Mouse (Mus musculus): ENCODE data around the gene Ptp4a2.

The Ptp4a2 gene

DNA sequence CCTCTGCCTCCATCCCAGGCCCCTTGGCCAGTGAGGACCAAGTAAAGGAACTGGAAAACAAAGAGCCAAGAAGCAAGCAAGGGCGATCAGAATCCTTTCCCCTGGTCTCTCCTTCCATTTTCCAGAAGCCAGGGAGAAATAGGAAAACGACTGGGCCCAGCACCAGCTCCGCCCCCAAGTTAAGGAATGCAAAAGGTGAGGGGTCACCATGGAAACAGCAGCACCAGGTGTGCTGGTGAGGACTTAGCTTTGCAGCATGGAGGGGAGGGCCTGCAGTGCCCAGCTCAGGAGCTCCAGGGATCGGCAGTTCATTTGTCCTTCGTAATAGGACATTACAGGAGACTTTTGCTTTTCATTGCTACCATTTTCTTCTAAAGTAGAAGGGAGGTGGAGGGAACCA is 13.0 kb upstream of the Ptp4a2 start:
- DNase-seq (ENCODE audit: low spot score), result no peak

DNA sequence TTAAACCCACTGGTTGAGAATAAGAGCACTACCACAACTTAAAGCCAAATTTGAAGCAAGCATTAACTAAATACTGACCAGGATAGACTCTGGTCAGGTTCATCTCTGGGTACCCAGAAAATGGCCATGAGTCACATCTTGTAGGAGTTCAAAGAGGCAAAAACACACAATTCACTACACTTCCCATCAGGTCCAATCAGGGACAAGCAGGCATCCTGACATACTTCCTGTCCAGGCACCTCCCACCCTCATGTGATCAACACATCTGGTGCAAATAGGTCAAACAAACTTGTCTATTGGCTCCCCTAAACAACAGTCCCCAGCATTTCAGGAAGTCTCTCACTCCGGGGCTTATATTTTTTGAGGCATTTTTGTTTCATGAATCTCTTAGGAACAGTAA is 7.7 kb upstream of the Ptp4a2 start:
- DNase-seq (ENCODE audit: low spot score), result no peak

DNA sequence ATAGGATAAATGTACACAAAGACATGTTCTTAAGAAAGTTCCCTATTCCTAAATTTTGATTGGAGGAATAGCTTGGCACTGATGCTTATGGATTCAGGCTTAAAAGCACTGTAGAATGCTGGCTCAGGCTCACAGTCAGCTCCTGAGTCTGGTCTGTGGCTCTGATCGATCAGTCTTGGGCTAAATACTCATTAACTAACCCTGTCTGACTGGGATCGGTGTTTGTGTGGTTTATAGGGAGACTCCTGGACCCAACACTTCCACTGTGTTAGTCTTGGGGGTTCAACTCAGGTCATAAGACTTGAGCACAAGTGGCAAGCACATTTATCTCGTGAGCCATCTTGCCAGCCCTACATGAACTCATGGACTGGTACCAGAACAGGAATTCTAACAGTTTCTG is 6.0 kb upstream of the Ptp4a2 start:
- no peak for DNase-seq (ENCODE audit: low spot score)

DNA sequence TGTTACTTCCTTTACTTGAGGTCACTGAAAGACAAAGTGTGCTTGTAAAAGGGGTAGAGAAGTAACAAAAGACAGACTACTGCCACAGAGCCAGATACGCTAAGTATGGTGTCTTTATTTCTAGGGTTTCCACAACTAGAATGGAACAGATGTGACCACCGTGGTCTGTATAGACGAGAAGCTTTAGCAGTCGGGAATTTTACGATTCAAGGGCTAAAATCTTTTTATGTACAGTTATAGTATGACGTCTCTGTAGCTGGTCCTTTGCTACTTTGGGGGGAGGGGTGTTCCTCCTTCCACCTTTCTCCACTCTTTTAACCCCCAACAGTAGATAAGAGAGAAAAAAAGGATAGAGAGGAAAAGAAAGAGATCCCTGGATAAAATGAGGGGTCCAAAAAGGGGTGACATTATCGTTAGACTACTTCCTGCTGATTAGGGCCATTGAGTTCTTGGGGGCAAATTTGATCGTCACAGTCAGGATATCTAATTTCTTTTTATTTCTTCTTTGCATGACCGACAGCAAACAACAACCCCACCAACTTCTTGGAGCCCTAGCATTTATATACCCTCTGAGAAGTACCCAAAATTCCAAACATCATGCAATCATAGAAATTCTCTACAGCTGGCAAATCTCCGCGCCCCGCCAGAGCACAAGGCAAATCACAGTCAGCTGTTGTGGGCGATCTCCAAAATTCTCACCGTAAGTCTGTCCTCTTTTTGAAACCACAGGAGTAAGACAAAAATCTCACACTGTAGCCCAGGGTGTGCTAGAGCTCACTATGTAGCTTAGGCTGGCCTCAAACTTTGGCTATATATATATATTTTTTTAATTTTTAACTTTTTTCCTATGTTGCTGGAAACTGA is 818 bp downstream of the Ptp4a2 start:
- DNase-seq (ENCODE audit: low spot score), result no peak

DNA sequence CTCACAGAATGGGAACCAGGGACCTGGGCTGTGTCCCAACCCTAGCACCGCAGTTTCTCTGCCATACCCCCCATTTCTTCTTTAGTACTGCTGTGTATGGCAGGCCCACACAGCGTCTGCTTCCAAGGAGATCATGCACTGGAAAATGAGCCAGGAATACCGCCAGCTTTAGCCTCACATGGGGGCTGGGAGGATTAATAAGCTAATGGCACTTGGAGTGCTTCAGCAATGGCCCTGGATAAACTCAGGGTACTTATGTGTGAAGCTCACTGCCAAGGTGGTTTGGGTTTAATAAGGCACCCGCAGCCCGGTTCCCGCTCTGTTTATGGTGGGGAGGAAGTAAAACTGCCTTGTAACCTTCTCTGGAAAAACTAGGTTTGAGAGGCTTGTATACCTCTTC is 6.6 kb downstream of the Ptp4a2 start:
- DNase-seq (ENCODE audit: low spot score), result no peak

DNA sequence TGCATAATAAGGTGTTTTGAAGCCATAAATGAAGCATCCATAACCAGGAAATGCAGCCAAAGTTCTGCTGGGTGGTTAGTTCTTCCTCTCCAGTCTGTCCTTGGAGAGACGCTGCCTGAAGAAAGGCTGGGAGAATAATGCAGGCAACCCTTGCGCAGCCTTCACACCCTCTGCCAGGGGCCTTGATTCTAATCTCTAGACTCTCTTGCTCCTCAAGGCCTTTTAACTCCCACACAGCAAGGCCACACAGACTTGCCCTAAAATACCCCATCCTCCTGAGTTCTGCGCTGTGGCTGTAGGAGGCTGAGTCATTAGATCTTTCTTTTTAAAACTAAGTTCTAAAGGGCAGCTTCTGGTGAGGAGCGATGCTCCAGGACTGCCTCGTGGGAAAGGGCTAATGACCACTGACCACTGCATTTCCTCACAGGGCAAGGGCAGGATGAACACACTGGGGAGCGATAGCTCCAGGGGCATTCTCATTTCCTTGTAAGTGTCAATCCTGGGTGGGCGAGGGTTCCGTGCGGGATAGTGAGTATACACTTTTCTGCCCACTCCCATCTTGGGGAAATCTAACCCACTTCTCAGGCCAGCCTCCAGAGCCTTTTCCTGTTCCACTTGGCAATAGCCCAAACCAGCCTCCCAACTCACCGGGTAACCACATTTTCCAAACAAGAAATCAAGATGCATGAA is 7.6 kb downstream of the Ptp4a2 start:
- DNase-seq (ENCODE audit: low spot score), result peak; percentile 47

DNA sequence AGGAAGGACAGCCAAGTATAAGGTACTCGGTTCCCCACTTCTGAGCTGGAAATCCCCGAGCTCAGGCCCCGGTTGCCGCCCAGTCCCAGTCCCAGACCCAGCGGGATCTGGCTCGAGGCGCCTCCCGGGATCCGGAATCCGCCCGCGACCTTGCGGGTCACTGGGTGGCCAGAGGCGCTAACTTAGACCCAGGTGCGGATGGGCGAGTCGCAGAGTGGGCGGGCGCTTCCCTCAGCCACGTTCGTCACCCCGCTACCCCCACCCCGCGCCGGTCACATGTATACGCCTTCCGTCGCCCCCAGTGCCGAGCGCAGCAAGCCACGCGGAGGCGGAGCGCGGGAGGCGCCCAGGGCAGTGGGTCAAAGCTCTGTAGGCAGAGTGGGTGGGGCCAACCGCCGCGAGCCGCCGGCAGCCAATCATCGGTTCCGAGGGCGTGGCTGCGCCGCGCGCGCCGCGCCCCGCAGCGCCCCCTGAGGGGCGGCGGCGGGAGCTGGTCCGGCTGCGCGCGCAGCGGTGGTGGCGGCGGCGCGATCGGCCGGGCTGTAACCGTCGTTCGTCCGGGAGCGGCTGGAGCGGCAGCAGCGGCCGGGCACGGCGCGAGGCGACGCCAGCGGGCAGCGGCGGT is 8.8 kb downstream of the Ptp4a2 start:
- peak; percentile 98 for DNase-seq (ENCODE audit: low spot score)

DNA sequence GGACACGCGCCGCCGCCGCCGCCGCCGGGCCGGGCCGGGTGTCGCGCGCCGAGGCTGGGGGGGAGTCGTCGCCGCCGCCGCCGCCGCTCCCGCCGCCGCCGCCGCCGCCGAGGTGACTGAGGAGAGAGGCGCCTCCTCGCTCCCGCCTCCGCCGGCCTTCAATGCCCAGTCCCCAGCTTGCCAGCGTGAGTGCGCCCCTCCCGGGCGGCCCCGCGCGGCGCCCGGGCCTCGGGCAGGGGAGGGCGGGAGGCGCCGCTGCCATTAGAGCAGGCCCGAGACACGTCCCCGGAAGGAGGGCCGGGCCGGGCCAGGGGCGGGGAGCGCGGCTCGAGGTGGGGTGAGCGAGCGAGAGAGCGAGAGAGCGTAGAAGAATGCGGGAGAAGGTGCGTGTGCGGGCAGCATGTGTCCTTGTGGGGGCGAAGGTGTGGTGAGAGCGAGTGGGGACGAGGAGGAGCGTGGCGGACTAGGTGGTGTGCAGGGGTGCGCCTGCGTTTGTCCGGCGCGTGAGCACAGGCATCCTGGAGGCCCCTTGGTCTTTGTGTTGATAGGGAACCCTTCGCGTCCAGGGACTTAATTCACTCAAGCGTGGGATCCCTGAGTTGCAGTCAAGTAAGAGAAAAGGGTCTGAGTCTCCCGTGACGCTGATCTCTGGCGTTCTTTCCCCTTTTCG is 9.5 kb downstream of the Ptp4a2 start:
- DNase-seq (ENCODE audit: low spot score), result peak; percentile 81

DNA sequence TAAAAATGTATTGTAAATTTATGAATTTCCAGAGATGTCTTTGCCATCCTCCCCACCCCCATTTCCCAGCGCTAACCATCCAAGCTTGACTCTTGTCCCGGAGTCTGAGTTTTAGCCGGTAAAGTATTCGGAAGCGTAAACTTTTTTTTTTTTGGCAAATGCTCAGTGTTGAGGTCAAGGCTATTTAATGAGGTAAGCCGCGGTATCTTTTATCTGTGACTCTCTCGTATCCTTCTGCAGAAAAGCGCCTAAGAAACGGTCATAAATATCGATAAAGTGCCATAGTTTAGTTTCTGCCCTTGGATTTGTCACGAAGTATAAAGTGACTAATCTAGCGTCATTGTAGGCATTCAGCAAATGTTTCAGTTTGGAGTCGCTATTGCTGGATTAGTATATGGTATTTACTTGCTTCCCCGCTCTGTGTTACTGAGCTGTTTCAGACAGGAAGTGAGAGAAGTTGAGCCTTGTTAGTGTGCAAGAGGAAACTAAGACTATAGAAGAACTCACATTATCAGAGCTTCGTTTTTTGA is 10.1 kb downstream of the Ptp4a2 start:
- DNase-seq (ENCODE audit: low spot score), result no peak

DNA sequence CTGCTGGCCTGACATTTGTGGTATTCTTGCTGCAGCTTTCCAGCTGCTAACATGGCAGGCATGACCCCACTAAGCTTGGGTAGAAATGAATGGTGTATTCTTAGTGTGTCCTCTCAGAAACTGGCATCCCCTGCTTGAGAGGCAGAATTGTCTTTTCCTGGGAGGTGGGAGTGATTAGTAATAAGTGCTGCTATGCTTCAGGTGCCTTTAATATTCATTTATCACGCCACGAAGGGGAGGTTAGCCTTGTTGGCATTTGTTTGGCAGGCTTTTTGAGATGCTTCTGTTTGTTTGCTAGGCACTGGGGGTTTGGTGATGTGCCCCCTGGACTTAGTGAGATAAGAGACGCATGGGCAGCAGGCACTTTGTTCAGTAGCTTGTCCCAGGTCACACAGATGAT is 11.3 kb downstream of the Ptp4a2 start:
- no peak for DNase-seq (ENCODE audit: low spot score)

DNA sequence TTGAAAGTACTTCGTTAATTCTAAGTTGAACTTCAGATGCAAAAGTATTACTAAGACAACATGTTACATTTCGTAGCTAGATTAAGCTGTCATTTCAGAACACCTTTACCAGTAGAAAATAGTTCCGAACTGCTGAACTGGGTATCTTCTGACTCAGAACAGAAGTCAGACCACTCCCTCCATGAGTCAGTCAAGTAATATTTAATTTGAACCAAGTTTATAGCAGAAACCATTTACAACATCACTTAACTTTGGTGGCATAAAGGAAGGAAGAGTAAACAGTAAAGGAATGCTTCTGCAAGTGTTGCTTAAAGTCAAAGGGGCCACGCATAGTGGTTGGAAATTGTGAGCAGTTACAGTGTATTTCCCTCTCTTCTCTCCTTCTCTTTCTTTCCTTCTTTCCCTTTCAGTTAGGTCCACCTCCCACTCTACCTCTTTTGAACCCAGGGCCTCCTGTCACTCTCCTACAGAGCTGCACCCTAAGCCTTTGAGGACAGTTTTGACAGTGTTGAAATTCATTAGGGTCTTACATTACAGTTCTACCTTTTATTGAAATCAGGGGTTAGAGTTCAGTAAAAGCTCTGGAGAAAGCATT is 12.3 kb downstream of the Ptp4a2 start:
- DNase-seq (ENCODE audit: low spot score), result no peak

DNA sequence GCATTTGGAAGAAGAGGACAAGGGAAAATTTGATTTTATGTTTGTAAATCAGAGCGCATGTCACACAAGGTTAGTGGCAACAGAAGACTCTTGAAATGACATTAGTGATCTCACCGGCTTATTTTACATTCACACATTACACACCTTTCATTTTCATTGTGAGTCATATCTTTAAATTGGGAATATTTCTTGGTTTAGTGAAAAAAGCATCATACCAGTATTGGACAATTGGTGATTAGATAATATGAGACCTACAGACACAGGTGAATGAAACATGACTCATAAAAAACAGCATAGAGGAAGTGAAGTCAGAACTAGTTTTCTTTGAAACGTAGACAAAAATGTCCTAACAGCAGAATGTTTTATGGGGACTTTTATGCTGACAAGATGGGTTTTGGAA is 16.6 kb downstream of the Ptp4a2 start:
- no peak for DNase-seq (ENCODE audit: low spot score)

DNA sequence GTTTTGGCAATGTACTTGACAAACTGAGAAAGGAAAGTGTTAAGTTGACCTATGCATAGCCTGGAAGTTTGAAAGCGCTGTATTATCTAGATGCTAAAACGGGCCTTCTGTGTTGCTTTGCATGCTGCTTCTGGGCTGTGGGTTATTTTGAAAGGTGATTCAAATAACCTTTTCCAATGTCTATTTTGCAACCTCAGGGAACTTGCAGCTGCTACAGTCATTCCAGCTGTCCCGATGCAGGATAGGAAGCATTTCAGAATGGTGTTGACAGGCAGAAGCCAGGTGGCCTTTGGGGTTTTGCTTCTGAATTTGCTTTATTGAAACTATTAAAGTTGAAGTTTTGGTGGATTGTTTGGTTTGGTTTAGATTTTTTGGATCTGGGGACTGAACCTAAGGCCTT is 17.1 kb downstream of the Ptp4a2 start:
- DNase-seq (ENCODE audit: low spot score), result no peak

DNA sequence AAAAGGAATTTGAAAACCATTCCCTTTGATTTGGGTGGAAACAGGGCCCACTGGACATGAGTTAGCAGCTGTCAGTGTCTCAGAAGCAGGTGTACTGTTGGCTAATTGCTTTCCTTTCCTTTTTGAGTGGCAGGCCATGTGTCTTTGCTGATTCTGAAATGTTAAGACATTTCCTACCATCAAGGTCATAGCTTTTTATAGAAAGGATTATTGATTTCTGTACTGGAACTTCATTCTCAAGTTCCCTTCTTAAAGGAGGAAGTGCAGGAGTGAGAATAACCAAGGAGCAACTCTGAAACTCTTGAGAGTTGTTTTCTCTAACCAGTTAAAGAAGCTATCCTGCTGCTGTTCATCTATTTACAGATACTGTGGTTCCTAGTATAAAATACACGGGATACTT is 18.8 kb downstream of the Ptp4a2 start:
- no peak for DNase-seq (ENCODE audit: low spot score)

DNA sequence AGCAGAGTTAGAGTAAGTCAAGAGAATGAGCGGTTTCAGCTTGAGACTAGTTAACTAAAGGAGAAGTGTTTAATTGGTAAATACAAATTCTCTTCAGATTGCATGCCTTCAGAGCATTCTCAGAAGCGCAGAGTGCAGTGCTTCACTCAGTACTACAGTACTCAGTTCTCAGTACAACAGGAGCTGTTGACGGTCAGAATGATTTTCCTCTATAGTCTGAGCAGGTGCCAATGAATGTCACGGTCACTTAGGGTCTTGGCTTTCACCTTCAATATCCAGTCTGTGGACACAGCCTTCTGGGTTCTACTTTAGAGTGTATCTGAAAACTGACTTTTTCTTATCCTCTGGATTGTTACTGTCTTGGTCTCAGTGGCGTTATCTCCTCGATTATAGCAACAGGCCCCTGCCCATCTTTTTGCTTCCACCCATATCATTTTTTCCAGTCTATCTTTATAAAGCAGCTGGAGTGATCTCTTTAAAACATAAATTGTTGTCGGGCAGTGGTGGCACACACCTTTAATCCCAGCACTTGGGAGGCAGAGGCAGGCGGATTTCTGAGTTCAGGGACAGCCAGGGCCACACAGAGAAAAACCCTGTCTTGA is 19.4 kb downstream of the Ptp4a2 start:
- DNase-seq (ENCODE audit: low spot score), result no peak

DNA sequence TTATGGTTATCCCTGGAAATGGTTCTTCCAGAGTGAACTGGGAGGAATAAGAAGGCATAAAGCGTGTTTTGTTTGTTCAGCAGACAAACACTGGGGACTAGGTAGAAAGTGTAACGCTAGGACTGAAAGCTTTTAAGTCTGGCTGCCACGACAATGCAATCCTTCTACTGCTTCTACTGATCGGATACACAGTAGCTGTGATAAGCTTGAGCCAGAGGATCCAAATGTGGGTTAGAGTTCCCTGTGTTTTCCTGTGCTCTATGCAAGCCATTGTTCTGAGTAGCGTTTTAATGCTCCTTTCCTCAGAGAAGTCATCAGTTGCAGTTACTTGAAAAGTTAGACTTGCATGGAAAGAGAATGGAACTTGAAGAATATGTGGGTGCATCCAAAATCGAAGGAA is 23.6 kb downstream of the Ptp4a2 start:
- DNase-seq (ENCODE audit: low spot score), result no peak

DNA sequence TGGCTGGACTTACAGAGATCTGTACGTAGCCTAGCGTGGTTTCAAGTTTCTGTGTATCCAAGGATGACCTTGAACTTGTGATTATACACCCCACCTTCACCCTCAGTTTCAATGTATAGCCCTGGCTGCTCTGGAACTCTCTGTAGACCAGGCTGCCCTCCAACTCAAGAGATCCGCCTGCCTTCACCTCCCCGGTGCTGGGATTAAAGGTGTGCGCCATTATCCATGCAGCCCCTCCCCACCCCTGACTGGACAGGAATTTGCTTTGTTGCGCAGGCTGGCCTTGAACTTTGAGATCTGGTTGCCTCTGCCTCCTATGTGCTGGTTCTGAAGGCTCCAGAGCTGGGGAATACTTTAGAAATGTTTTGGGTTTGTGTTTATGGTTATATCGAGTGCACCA is 24.3 kb downstream of the Ptp4a2 start:
- no peak for DNase-seq (ENCODE audit: low spot score)

DNA sequence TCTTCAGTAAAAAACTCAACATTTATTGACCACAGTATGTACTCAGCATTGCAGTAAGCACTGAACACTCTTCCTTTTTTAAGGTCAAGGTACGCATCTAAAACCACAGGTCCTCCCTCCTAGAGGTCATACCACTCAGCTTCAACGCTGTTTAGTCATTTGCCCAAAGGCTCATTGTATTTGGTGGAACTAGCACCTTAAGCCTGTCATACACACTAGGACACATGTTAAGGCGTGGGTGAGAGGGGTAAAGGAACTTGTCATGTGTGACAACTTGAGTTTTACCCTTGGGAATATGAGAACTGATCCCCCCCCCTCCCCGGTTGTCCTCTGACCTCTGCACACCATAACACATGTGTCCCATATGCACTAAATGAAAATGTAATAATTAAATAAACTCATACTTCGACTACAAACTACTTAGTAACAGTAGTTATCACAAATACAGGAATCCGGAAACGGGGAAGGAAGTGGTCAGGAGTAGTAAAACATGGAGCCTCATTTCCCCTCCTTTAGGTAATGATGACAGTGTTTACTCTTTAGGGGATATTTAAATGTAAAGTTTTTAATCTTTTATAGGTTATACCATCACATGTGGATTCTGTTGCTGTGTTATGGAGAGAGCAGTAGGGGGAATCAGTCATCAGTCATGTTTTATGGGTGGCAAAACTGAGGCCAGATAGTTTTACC is 29.0 kb downstream of the Ptp4a2 start:
- no peak for DNase-seq (ENCODE audit: low spot score)

DNA sequence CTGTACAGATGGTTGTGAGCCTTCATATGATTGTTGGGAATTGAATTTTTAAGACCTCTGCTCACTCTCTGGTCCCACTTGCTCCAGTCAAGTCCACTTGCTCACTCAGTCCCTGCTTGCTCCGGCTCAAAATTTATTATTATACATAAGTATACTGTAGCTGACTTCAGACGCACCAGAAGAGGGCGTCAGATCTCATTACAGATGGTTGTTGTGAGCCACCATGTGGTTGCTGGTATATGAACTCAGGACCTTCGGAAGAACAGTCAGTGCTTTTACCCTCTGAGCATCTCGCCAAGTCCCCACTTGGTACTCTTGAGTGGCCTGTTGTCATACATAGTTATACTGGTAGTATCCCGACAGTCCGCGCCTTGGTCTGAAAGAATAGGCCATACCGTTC is 35.8 kb downstream of the Ptp4a2 start:
- no peak for DNase-seq (ENCODE audit: low spot score)

DNA sequence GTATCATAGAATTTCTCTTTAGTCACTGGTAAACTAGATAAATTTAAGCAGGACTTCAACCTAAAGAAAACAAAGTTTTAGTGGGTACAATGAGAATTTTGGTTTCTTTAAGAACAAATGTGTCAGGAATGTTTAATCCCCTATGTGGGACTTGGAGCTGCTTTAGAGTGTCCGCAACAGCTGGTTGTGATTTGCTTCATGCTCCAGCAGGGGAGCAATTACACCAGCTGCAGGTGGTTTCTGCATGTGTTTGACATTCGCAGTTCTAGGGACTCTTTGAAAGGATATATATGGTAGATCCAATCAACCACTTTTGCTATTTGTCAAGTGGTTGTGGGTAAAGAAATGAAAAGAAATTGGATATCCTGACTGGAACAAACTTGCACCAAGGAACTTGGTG is 39.5 kb downstream of the Ptp4a2 start:
- no peak for DNase-seq (ENCODE audit: low spot score)

DNA sequence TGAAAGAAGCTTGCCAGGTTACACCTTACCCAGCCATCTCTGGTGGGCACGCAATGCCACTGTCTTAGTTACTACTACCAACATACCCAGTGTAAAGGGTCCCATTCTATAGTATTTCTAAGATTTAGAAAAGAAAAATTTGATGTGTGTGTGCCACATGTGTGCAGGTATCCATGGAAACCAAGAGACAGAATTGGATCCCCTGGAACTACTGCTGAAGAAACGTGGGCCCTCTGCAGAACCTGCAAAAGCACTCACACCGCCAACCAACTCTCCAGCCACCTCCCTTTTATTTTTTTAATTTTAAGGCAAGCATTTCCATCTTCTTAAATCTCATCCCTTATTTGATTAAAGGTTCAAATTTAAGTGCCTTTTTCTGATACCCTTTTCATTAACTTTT is 40.8 kb downstream of the Ptp4a2 start:
- no peak for DNase-seq (ENCODE audit: low spot score)
